Mouse (Mus musculus) embryo, embryonic 11 days (tissue): Measurements from ENCODE around the gene Brinp2.

ENCODE experiments used
- DNase-seq: peaks from one replicate; pipeline ENCODE4 v3.0.0-alpha.2; 2015

The Brinp2 gene

GRCm38 (mm10) chr1:158285198-158285597, 70.9 kb downstream of the Brinp2 start:
- no peak for DNase-seq

DNA sequence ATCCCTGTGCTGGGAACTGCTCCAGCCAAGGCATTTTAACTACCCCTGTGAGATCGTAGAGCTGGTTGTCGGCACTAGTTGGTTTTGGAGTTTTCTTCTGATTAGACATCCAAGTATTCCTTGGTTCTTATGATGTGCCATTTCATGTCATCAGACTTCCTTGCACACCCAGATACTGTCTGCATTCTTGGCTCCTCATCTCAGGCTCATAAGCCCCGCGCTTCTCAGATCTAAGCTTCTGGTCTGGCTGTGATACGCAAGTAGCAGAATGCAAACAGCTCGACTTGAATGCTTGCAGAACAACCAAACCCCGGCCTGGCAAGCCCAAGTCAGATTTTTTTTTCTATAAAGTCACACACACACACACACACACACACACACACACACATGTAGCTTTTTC, 72.3 kb downstream of the Brinp2 start:
- no peak for DNase-seq

DNA sequence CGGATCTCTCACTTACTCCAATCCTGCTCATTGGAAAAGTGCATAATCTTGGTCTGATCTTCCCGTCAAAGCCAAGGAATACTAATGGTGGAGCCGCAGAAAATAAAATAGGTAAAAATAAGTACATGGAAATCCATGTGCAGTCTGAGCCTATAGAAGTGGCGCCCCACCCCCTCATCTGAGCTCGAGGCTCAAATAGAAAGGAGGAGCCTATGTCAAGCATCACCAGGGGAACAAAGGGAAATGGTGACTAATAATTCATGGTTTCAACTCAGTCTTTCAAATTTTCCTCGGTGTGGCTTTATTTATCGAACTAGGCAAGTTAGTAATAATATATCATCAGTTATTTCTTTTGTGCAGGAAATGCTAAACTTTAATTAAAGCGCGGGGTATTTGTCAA, 84.1 kb downstream of the Brinp2 start:
- no peak for DNase-seq

- DNase-seq: peak; percentile 88
These were observed 89.0 kb downstream of the Brinp2 start for GRCm38 (mm10) chr1:158267020-158267571.

GRCm38 (mm10) chr1:158266293-158267019, 89.7 kb downstream of the Brinp2 start:
- DNase-seq: peak; percentile 21

DNA sequence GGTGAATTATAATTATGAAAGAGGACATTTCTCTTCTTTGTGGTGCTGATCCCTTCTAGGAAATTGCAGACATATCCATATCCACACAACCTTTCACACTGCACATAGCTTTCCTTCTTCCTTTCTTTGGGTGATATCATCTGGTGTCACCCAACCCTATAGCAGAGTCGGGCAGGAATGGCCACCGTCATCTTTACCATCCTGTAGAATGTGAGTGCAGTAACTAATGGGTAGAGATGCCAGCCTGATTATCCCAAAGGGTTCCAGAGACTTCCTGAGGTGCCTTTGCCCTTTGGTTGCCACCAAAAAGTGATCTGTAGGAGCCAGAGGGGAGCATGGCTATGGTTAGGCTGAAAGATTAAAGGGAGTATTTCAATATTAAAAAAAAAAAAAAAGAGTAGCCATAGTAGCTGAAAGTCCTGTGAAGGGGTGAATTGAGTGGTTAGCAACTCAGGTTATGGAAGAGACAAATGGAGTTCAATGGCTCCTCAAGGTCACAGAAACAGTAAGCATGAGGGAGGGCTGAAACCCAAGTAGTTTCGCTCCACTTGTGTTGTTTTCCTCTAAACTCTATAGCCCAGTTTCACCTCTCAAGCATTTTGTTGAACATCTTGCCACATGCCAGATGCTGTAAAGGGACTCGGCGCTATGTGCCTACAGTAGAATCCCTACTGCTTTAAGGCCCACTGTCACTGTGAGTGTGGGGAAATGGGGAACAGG, 96.5 kb downstream of the Brinp2 start:
- no peak for DNase-seq

- no peak for DNase-seq
These were observed 97.3 kb downstream of the Brinp2 start for GRCm38 (mm10) chr1:158258685-158259292.

- no peak for DNase-seq
These were observed 100.0 kb downstream of the Brinp2 start for GRCm38 (mm10) chr1:158255912-158256680.

- no peak for DNase-seq
These were observed 103.4 kb downstream of the Brinp2 start for GRCm38 (mm10) chr1:158252682-158253222.

GRCm38 (mm10) chr1:158248266-158248665, 107.9 kb downstream of the Brinp2 start:
- DNase-seq: no peak

GRCm38 (mm10) chr1:158246476-158247153, 109.5 kb downstream of the Brinp2 start:
- DNase-seq: no peak

- no peak for DNase-seq
These were observed 110.6 kb downstream of the Brinp2 start for GRCm38 (mm10) chr1:158245486-158245885.

- no peak for DNase-seq
These were observed 112.1 kb downstream of the Brinp2 start for GRCm38 (mm10) chr1:158244016-158244415.

DNA sequence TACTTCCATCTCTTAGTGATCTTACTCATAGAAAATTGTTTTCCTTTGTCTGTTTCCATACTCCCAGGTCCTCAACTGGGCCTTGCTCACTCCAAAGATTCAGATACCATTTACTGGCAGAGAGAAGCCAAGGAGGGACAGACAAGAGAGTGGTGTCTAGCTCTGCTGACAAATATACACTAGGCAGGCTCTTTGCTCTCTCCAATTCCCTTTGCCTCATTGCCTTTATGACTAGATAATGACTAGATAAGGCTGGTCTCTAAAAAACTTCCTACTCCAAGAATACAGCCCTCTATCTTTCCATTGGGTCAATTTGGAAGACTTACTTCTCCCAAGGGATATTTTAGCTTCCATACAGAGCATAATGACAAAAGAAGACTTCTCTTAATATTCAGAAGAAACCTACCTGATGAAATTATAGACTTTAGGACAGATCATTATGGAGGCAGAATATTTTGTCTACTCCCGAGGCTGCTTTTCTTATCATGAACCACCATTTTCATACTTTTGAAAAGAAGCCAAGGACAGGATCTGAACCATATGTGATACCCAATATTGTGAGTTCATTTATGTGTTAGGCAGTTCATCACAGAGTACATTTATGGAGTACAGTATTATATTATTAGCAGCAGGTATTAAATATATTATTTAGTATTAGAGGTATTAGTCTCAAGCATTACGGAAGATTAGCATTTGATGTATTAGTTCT, 114.1 kb downstream of the Brinp2 start:
- DNase-seq: no peak

DNA sequence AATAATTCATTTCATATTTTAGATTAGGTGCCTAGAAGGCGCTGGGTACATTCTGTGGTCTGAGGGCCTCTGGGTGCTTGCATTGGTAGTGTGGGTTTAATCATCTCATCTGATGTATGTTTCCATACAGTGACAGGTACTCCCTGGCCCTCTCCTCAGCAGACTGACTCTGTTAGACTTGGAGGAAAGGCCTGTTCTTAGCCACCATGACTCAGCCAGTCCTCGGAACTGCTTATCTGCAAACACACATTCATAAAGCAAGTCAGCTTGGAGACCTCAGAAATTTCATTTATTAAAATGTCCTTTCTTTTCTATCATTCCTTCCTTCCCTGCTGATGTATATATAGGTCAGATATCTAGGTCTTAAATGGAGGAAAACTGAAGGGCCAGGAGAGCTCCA, 116.3 kb downstream of the Brinp2 start:
- DNase-seq: no peak

DNA sequence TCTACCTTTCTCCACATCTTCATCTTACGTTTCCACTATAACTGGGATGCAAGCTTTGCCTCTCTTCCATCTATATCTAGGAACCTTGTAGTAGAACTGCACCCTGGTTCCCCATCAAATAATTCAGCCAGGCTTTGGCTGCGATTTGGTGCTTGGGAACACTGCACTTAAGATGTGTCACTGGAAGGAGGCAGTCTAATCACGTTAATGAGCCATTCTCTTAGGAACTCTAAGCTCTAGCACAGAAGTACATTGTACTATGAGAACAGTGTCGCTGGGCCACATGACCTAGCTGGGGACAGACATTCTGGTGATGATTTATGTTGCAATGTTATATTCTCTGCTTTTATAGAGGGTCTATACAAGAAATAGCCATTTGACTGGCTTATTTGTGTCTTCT, 117.4 kb downstream of the Brinp2 start:
- no peak for DNase-seq

DNA sequence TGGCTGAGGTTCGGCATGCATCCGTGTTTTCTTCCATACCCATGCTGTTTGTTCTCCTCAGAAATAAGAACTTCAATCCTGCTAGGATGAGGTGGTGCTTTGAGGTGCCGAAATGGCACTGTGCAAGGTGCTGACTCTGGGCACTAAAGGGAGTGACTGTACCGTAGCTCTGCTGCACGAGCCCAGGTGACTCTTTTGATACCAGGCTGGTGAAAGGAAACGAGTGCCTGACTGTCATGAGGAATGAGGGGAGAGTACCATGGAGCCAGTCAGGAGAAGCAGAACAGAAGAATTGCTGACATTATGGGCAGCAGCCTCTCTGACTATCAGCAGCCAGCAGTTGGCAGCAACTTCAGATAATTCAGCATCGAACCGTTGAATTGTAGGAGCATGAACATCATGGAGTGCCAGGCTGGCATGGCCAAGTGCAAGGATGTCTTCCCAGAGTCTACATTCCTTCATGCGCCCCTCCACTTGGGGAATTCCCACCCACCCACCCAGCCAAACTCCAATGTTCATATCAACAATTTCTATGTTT, 127.4 kb downstream of the Brinp2 start:
- DNase-seq: no peak

- DNase-seq: no peak
These were observed 128.9 kb downstream of the Brinp2 start for GRCm38 (mm10) chr1:158227239-158227638.

GRCm38 (mm10) chr1:158226689-158227088, 129.4 kb downstream of the Brinp2 start:
- no peak for DNase-seq

DNA sequence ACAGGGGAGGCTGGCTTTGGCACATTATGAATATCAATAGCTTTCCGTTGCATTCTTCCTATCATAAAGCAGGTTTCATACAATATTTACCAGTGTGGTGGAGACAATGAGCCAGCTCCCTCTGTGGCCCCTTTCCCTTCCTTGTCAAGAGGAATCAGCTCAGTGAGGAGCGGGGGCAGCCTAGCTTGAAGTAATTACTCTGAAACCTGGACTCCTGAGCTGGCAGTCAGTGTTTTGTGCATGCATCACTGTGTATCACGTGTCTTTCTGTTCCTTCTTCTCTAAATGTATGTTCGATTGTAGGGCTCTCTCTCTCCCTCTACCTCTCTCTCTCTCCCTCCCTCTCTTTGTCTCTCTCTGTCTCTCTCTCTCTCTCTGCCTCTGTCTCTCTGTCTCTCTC, 135.1 kb downstream of the Brinp2 start:
- DNase-seq: peak; percentile 24

DNA sequence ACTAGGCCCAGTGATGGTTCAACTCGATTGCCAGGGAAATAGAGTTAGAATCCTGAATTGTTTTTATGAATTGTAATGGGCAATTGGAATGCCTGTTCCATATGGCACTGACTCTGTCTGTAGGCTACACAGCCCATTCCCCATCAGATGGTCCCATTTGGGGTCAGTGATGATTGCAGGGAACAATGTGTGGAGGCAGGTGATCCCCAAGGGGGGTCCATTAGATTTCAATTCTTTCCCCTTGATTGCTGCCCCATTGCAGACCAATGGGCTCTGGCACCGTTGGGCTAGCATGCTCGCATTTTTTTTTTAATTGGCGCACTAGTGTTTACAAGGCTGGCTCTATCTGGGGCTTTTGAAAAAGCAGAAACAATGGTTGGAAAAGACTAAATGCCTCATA, 136.0 kb downstream of the Brinp2 start:
- no peak for DNase-seq
